Mouse (Mus musculus): ENCODE data around the gene Ube2a. TPM values are rescaled to one million over a fixed set of nuclear protein-coding genes. Genes with fewer than 3 reads are reported as not detected.

Ube2a gene
- polyA plus RNA-seq, 1 experiment from 2014 or later = 123 TPM

DNA sequence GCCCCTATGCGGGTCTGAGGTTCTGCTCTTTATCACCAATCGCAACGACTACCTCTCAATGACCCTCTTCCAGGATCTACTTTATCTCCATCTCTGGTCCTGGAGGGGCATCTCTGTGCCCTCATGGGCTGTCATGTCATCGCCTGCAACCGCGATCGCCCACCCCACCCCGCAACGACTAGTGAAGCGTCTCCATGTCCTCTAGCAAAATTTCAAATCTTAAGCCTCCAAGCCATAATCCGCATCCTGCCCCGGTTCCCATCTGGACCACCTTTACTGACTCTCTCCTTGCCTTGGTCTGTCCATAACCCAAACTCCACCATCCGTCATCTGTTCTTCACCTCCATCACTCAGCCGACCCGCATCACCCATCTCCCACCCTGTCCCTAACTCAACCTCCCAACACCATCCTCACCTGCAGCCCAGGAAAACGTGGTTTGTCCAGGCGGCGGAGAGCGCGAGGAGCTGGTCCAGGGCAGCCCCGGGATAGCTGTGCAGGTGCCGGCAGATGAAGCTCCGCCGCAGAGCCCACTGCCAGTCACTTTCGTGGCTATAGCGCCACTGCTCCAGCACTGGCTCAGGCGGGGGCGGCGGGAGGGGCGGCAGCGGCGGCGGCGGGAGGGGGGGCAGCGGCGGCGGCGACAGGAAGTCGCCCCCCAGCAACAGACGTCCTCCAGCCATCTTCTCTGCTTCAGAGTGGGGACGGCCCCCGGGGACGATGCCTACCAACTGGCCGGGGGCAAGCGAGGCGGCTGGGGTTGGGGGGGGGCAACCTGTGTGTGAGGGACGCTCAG, 28.8 kb downstream of the Ube2a start, which contains the start of gene Nkrf:
Gene Nkrf, minus strand, starts transcription at position 579 of the 794 bp plus-strand sequence.
- H3K27me3 ChIP-seq = no peaks in the 10 kb centered on the region
- peak within 1 kb of the TSS; percentile 58 for H3K4me3 ChIP-seq (replicated peaks)
- H3K27ac ChIP-seq = peak within 1 kb of the TSS; percentile 62
- WGBS = 21% methylated on average over 47 of the region's 47 CpGs
- ATAC-seq (ENCODE audit: insufficient number of reproducible peaks, insufficient read depth, low FRiP score, low TSS enrichment, low read depth) = peak; percentile 21; the same call in 1 of the 2 replicates
- no peaks in the 10 kb centered on the region for H3K4me1 ChIP-seq (replicated peaks)
- peak within 1 kb of the TSS; percentile 66 for H3K4me2 ChIP-seq
- H3K9ac ChIP-seq (replicated peaks) = peak within 1 kb of the TSS; percentile 63
- H3K36me3 ChIP-seq = no peaks in the 10 kb centered on the region
- H3K9me3 ChIP-seq = no peaks in the 10 kb centered on the region

DNA sequence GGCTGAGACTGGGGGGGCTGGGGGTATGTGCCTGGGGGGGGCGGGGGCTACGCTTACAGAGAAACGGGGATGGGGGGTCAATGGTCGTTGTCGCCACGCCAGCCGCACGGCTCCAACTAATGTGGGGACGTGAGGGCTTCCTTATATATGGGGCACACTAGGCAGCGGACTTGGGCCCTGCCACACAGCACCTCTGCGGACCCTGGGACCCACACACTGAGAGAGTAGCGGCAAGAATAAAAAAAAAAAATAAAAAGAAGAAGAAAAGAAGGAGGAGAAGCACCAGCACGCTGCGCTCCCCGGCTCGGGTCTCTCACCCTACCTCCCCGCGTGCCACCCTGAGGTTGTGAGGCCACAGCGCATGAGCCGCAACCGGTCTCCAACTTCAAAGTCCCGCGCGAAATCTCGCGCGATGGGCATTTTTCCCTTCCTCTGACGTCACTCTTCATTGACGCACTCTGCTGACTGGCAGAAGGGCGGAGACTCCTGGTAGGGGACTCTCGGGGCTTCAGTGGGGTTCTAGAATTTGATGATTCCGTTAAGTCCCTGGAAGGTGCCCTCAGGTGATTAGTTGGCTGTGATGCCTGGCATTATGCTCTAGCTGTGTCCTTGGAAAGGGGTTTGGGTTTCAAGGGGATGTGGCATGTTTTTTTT, 29.5 kb downstream of the Ube2a start:
- Histone ChIP-seq H3K9ac (replicated peaks) (peak overlapping the region; percentile 63), H3K27me3 (no peaks in the 10 kb centered on the region), H3K4me3 (replicated peaks) (peak overlapping the region; percentile 58), H3K4me1 (replicated peaks) (no peaks in the 10 kb centered on the region), H3K27ac (peak overlapping the region; percentile 62), H3K4me2 (peak overlapping the region; percentile 66), H3K36me3 (no peaks in the 10 kb centered on the region), H3K9me3 (no peaks in the 10 kb centered on the region)
- WGBS = 21% methylated on average over 31 of the region's 32 CpGs
- peak; percentile 84 for ATAC-seq (ENCODE audit: insufficient number of reproducible peaks, insufficient read depth, low FRiP score, low TSS enrichment, low read depth)

DNA sequence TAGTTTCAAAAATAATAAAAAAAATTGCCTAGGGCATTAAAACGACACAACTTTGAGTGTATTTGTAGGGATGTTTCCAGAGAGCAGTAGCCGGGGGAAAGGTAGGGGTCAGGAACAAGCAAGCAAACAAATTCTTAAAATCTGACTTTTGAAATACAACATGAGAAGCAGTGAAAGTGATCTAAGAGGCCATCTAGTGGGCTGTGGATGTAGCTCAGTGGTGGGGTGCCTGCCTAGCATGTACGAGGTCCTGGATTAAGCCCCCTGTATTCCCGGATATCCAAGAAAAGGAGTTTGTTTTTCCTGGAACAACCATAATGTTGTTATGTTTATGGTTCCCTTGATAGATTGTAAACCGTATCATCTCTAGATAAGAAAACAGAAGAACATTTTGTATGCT, 32.8 kb downstream of the Ube2a start:
- Histone ChIP-seq H3K36me3 (no peaks in the 10 kb centered on the region), H3K4me3 (replicated peaks) (no peak overlapping the region), H3K4me1 (replicated peaks) (no peaks in the 10 kb centered on the region), H3K9ac (replicated peaks) (no peak overlapping the region), H3K27ac (no peak overlapping the region), H3K4me2 (no peak overlapping the region), H3K9me3 (no peaks in the 10 kb centered on the region), H3K27me3 (no peaks in the 10 kb centered on the region)
- no peak for ATAC-seq (ENCODE audit: insufficient number of reproducible peaks, insufficient read depth, low FRiP score, low TSS enrichment, low read depth)
- WGBS = 39% methylated on average over 5 of the region's 5 CpGs

DNA sequence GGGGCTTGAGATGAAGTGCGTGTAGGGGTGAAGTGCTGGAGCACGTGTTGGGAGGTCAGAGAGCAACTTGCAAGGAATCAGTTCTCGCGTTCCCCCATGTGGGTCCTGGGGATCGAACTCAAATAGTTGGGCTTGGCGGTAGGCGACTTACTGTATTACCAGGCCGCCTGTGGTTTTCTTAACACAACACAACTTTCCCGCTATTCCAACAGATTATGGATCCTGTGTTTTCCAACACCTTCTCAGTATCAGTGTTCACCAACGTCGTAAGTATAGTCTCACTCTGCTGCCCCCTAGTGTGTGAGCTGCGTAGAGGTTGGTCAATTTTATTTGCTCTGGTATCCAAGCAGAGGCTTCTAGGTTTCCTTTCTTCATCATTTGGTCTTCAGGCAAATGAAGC, 37.6 kb downstream of the Ube2a start:
- Histone ChIP-seq H3K9ac (replicated peaks) (no peak overlapping the region), H3K4me2 (no peak overlapping the region), H3K4me1 (replicated peaks) (no peaks in the 10 kb centered on the region), H3K36me3 (peaks cover 14% of the 10 kb centered on the region; the same call in 1 of the 2 replicates), H3K27me3 (no peaks in the 10 kb centered on the region), H3K4me3 (replicated peaks) (no peak overlapping the region), H3K27ac (no peak overlapping the region), H3K9me3 (no peaks in the 10 kb centered on the region)
- WGBS = 50% methylated on average over 12 of the region's 12 CpGs
- ATAC-seq (ENCODE audit: insufficient number of reproducible peaks, insufficient read depth, low FRiP score, low TSS enrichment, low read depth) = no peak

DNA sequence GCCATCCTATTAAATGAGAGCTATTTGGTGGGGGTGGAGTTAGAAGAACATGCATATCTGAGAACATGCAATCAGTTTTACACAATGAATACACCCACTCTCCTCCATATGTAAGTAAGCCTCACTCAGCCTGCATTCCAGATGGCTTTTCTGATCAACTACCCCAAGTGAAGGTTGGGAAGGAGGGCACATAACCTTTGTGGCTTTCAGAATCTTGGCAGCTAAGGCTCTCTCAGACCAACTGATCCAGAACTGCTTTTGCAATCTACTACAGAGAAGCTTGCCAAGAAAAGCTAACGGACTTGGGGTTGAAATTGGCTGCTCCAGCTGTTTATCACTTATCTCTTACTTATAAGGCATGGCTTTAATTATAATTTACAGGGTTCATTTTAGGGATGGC, 44.0 kb downstream of the Ube2a start:
- peaks cover 29% of the 10 kb centered on the region for H3K36me3 ChIP-seq
- no peaks in the 10 kb centered on the region for H3K9me3 ChIP-seq
- H3K4me2 ChIP-seq = no peak overlapping the region
- ATAC-seq (ENCODE audit: insufficient number of reproducible peaks, insufficient read depth, low FRiP score, low TSS enrichment, low read depth) = no peak
- WGBS = 89% methylated on average over 1 of the region's 1 CpGs
- H3K9ac ChIP-seq (replicated peaks) = no peak overlapping the region
- no peak overlapping the region for H3K27ac ChIP-seq
- no peaks in the 10 kb centered on the region for H3K4me1 ChIP-seq (replicated peaks)
- no peaks in the 10 kb centered on the region for H3K27me3 ChIP-seq
- no peak overlapping the region for H3K4me3 ChIP-seq (replicated peaks)

DNA sequence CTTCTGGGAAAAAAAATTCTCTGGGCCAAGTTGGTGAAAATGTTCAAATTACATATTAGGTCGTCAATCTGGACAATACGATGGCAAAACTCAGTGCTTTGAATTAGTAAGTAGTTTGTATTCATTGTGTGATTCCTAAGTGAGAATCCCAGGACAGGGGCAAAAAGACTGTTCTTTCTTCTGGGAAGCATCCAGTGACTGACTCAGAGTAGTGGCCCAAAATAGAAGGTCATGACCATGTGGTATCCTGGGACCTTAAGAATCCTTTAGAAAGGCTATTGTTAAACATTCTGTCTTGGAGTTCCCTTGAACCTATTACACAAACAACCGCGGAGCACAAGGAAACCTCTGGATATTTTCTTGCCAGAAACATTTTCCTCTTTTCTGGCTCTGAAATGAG, 47.6 kb downstream of the Ube2a start:
- ATAC-seq (ENCODE audit: insufficient number of reproducible peaks, insufficient read depth, low FRiP score, low TSS enrichment, low read depth) = no peak
- 82% methylated on average over 4 of the region's 4 CpGs for WGBS
- peaks cover 31% of the 10 kb centered on the region for H3K36me3 ChIP-seq
- no peaks in the 10 kb centered on the region for H3K27me3 ChIP-seq
- no peaks in the 10 kb centered on the region for H3K9me3 ChIP-seq
- H3K4me2 ChIP-seq = no peak overlapping the region
- H3K27ac ChIP-seq = no peak overlapping the region
- no peaks in the 10 kb centered on the region for H3K4me1 ChIP-seq (replicated peaks)
- H3K4me3 ChIP-seq (replicated peaks) = no peak overlapping the region
- no peak overlapping the region for H3K9ac ChIP-seq (replicated peaks)

DNA sequence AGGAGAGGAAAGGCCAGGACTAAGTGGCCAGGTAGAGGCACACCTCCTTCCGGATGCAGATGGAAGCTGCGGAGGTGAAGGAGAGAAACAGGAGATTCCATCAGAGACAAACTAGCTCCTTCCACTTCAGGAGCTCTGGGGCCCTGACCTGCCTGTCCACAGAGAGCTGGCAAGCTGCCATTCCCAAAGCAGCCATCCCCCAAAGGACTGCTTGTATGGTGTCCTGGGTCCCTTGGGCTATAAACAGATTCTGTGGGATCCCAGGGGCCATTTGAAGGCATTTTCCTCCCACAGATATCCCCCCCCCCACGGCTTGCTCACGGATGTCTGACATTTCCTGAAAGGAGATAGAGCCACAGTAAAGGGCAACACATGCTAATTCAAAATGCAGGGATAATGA, 55.1 kb downstream of the Ube2a start:
- Histone ChIP-seq H3K4me2 (no peak overlapping the region), H3K4me1 (replicated peaks) (no peaks in the 10 kb centered on the region), H3K36me3 (peaks cover 41% of the 10 kb centered on the region), H3K4me3 (replicated peaks) (no peak overlapping the region), H3K9me3 (no peaks in the 10 kb centered on the region), H3K27me3 (no peaks in the 10 kb centered on the region), H3K27ac (no peak overlapping the region), H3K9ac (replicated peaks) (no peak overlapping the region)
- no peak for ATAC-seq (ENCODE audit: insufficient number of reproducible peaks, insufficient read depth, low FRiP score, low TSS enrichment, low read depth)
- 83% methylated on average over 4 of the region's 4 CpGs for WGBS

DNA sequence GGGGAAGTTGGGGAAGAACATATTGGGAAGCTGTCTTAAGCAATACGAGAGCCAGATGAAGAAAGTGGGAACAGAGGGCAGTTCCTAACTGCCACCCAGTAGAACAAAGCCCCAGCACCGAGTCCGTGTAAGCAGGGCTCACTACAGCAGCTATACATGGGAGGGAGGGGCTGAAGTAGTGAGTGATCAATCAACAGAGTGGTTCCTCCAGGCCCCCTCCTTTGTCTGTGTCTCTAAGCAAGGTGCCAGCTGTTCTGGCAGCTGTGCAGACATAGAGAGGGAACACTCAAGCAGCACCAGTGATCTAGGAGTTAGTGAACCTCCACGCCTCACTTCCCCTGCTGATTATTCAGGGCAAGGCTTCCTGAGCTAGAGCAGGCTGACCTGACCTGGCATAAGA, 56.0 kb downstream of the Ube2a start:
- H3K4me2 ChIP-seq = no peak overlapping the region
- H3K4me1 ChIP-seq (replicated peaks) = no peaks in the 10 kb centered on the region
- ATAC-seq (ENCODE audit: insufficient number of reproducible peaks, insufficient read depth, low FRiP score, low TSS enrichment, low read depth) = no peak
- no peaks in the 10 kb centered on the region for H3K9me3 ChIP-seq
- no peak overlapping the region for H3K9ac ChIP-seq (replicated peaks)
- H3K4me3 ChIP-seq (replicated peaks) = no peak overlapping the region
- peaks cover 40% of the 10 kb centered on the region for H3K36me3 ChIP-seq
- no peak overlapping the region for H3K27ac ChIP-seq
- 76% methylated on average over 4 of the region's 4 CpGs for WGBS
- H3K27me3 ChIP-seq = no peaks in the 10 kb centered on the region

DNA sequence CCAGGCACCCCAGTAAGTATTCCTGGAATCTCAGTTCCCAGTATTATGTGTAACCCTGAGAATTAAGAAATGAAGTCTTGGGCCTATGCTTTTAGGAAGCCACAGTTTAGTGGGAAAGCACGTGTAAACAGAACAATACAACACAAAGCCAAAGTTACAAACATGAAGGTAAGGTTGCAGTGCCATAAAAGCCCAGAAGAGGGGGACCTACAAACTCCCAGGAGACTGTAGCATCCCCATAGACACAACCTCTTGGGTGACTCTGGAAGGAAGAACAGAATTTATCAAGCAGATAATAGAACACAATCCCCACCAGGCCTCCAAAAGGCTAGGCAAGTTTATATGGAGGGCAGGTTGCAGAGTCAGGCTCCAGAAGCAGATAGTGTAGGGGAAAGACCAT, 56.9 kb downstream of the Ube2a start:
- no peak overlapping the region for H3K9ac ChIP-seq (replicated peaks)
- ATAC-seq (ENCODE audit: insufficient number of reproducible peaks, insufficient read depth, low FRiP score, low TSS enrichment, low read depth) = no peak
- no peaks in the 10 kb centered on the region for H3K9me3 ChIP-seq
- H3K4me2 ChIP-seq = no peak overlapping the region
- no peaks in the 10 kb centered on the region for H3K27me3 ChIP-seq
- no peak overlapping the region for H3K4me3 ChIP-seq (replicated peaks)
- no peaks in the 10 kb centered on the region for H3K4me1 ChIP-seq (replicated peaks)
- WGBS = 61% methylated on average over 1 of the region's 1 CpGs
- H3K36me3 ChIP-seq = peaks cover 35% of the 10 kb centered on the region
- no peak overlapping the region for H3K27ac ChIP-seq

All from limb, embryonic 12.5 days (tissue).